Mouse (Mus musculus): Measurements from ENCODE around the gene Fbxo10.

The Fbxo10 gene

GRCm38 (mm10) chr4:45084021-45084894, at the start of gene Fbxo10:
Gene Fbxo10 (minus strand): TSS chr4:45084604.
- peaks cover 6% of the 10 kb centered on the region; the same call in 1 of the 2 replicates for H3K9me3 ChIP-seq (ENCODE audit: low read length)
- peaks cover 44% of the 10 kb centered on the region for H3K4me1 ChIP-seq (replicated peaks; ENCODE audit: low read depth, low read length)
- no peaks in the 10 kb centered on the region for H3K36me3 ChIP-seq (ENCODE audit: insufficient read depth, low read length)
- peak within 1 kb of the TSS; percentile 84 for H3K4me3 ChIP-seq (replicated peaks; ENCODE audit: low read length)
- H3K27me3 ChIP-seq (ENCODE audit: insufficient read depth, low read length) = 0 out of 2 replicates have a peak, but pooled peaks cover 8% of the 10 kb centered on the region
- no peak for TF ChIP-seq CTCF (conservative IDR thresholded peaks at IDR 0.05; ENCODE audit: low read length)
- no peak for TF ChIP-seq POU5F1 (IDR thresholded peaks at IDR 0.05; ENCODE audit: borderline replicate concordance, low read length)
- TF ChIP-seq NANOG (IDR thresholded peaks at IDR 0.05; ENCODE audit: borderline replicate concordance, low read length) = no peak

DNA sequence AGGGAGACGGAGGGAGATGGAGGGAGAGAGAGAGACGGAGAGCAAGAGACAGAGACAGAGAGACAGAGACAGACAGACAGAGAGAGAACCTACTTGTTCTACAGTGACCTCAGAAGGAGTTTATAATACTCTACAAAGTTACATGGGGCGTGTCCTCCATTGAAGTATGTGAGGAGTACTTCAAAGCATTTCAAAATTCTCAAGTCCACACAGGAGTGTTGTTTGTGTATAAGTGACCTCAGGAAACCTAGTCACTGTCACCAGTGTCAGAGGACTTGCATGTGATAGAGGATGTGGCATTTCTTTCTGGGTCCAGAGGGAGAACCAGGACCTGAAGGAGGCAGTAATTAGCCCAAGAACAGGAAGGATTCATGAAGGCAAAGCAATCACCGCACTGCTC, 46.6 kb upstream of the Fbxo10 start:
- Histone ChIP-seq H3K9me3 (ENCODE audit: low read length) (no peaks in the 10 kb centered on the region), H3K27me3 (ENCODE audit: insufficient read depth, low read length) (no peaks in the 10 kb centered on the region), H3K4me1 (replicated peaks; ENCODE audit: low read depth, low read length) (peaks cover 8% of the 10 kb centered on the region), H3K36me3 (ENCODE audit: insufficient read depth, low read length) (no peaks in the 10 kb centered on the region), H3K4me3 (replicated peaks; ENCODE audit: low read length) (no peak overlapping the region)
- TF ChIP-seq CTCF (conservative IDR thresholded peaks at IDR 0.05; ENCODE audit: low read length) = no peak
- TF ChIP-seq NANOG (IDR thresholded peaks at IDR 0.05; ENCODE audit: borderline replicate concordance, low read length) = no peak
- no peak for TF ChIP-seq POU5F1 (IDR thresholded peaks at IDR 0.05; ENCODE audit: borderline replicate concordance, low read length)

DNA sequence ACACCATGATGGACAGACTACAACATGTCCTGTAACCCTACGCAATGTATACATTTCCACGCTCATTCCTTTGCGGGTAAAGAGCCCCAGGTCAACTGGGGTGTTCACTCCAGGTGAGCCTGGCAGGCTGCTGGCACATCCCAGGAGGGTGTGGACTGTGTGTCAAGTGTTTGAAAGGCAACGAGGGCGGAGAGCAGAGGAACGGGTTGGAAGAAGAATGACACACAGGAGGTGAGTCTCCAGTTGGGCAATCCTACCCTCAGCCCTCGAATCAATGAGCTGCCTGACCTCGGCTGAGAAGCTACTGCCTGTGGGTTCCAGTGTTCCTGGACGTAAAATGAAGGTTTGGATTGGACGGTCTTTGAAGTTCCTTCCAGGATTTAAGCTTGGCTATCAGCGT, 36.9 kb upstream of the Fbxo10 start:
- H3K27me3 ChIP-seq (ENCODE audit: insufficient read depth, low read length) = no peaks in the 10 kb centered on the region; the same call in 1 of the 2 replicates
- H3K9me3 ChIP-seq (ENCODE audit: low read length) = no peaks in the 10 kb centered on the region
- H3K36me3 ChIP-seq (ENCODE audit: insufficient read depth, low read length) = no peaks in the 10 kb centered on the region
- TF ChIP-seq POU5F1 (IDR thresholded peaks at IDR 0.05; ENCODE audit: borderline replicate concordance, low read length) (no peak), CTCF (conservative IDR thresholded peaks at IDR 0.05; ENCODE audit: low read length) (no peak), NANOG (IDR thresholded peaks at IDR 0.05; ENCODE audit: borderline replicate concordance, low read length) (no peak)
- H3K4me3 ChIP-seq (replicated peaks; ENCODE audit: low read length) = no peak overlapping the region
- H3K4me1 ChIP-seq (replicated peaks; ENCODE audit: low read depth, low read length) = peaks cover 7% of the 10 kb centered on the region

GRCm38 (mm10) chr4:45108456-45109110, 24.2 kb upstream of the Fbxo10 start:
- Histone ChIP-seq H3K4me3 (replicated peaks; ENCODE audit: low read length) (peak overlapping the region; percentile 100; the same call in 1 of the 2 replicates), H3K4me1 (replicated peaks; ENCODE audit: low read depth, low read length) (peaks cover 52% of the 10 kb centered on the region), H3K9me3 (ENCODE audit: low read length) (no peaks in the 10 kb centered on the region), H3K36me3 (ENCODE audit: insufficient read depth, low read length) (peaks cover 31% of the 10 kb centered on the region), H3K27me3 (ENCODE audit: insufficient read depth, low read length) (no peaks in the 10 kb centered on the region)
- TF ChIP-seq POU5F1 (IDR thresholded peaks at IDR 0.05; ENCODE audit: borderline replicate concordance, low read length) (no peak), CTCF (conservative IDR thresholded peaks at IDR 0.05; ENCODE audit: low read length) (no peak), NANOG (IDR thresholded peaks at IDR 0.05; ENCODE audit: borderline replicate concordance, low read length) (no peak)

DNA sequence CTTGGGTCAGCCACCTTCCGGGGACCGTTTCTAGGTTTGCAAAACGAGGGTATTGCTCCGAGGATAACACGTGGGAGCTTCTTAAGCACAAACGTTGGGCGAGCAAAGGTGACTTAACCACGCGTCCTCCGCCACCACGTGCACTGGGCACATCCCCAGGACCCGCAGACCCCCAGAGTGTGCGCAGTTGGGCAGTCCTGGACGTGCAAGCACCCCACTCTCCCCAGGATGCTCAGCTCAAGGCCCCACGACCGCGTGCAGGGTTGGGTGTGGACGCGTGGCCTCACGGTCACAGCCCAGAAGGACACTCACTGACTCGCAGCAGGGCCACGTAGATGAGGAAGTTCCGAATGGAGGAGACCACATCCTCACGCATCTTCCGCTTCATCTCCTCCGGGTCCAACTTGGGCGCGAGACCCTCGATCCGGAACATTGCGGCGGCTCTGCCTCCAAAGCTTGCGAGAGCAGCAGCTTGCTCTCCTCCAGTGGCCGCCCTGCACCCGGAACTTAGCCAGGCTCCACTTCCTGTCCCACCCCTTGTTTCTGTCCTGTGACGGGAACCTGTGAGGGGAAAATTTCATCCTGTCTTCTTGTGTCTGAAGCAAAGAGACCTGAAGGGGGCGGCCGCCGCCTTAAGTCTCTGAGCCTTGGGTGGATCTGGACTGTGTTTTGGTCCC, 23.3 kb upstream of the Fbxo10 start, which contains the start of gene Tomm5:
Gene Tomm5 (minus strand): TSS at position 514 of the 677 bp plus-strand sequence.
- H3K36me3 ChIP-seq (ENCODE audit: insufficient read depth, low read length) = peaks cover 40% of the 10 kb centered on the region
- no peaks in the 10 kb centered on the region for H3K27me3 ChIP-seq (ENCODE audit: insufficient read depth, low read length)
- peak within 1 kb of the TSS; percentile 100 for H3K4me3 ChIP-seq (replicated peaks; ENCODE audit: low read length)
- H3K4me1 ChIP-seq (replicated peaks; ENCODE audit: low read depth, low read length) = peaks cover 53% of the 10 kb centered on the region
- H3K9me3 ChIP-seq (ENCODE audit: low read length) = no peaks in the 10 kb centered on the region
- TF ChIP-seq CTCF (conservative IDR thresholded peaks at IDR 0.05; ENCODE audit: low read length) (peak; percentile 26; the same call in 1 of the 2 replicates), POU5F1 (IDR thresholded peaks at IDR 0.05; ENCODE audit: borderline replicate concordance, low read length) (no peak)

- peaks cover 46% of the 10 kb centered on the region for H3K36me3 ChIP-seq (ENCODE audit: insufficient read depth, low read length)
- H3K4me1 ChIP-seq (replicated peaks; ENCODE audit: low read depth, low read length) = peaks cover 52% of the 10 kb centered on the region
- H3K27me3 ChIP-seq (ENCODE audit: insufficient read depth, low read length) = no peaks in the 10 kb centered on the region
- no peaks in the 10 kb centered on the region for H3K9me3 ChIP-seq (ENCODE audit: low read length)
- peak overlapping the region; percentile 100 for H3K4me3 ChIP-seq (replicated peaks; ENCODE audit: low read length)
- TF ChIP-seq CTCF (conservative IDR thresholded peaks at IDR 0.05; ENCODE audit: low read length) (no peak), NANOG (IDR thresholded peaks at IDR 0.05; ENCODE audit: borderline replicate concordance, low read length) (no peak), POU5F1 (IDR thresholded peaks at IDR 0.05; ENCODE audit: borderline replicate concordance, low read length) (no peak)
Measured at GRCm38 (mm10) chr4:45107066-45107465, 22.7 kb upstream of the Fbxo10 start.

- peak overlapping the region; percentile 100 for H3K4me3 ChIP-seq (replicated peaks; ENCODE audit: low read length)
- no peaks in the 10 kb centered on the region for H3K9me3 ChIP-seq (ENCODE audit: low read length)
- H3K36me3 ChIP-seq (ENCODE audit: insufficient read depth, low read length) = peaks cover 53% of the 10 kb centered on the region
- H3K4me1 ChIP-seq (replicated peaks; ENCODE audit: low read depth, low read length) = peaks cover 52% of the 10 kb centered on the region
- TF ChIP-seq CTCF (conservative IDR thresholded peaks at IDR 0.05; ENCODE audit: low read length) (peak; percentile 20), NANOG (IDR thresholded peaks at IDR 0.05; ENCODE audit: borderline replicate concordance, low read length) (no peak)
- H3K27me3 ChIP-seq (ENCODE audit: insufficient read depth, low read length) = no peaks in the 10 kb centered on the region
Measured at GRCm38 (mm10) chr4:45106409-45106808, 22.0 kb upstream of the Fbxo10 start.
